ENCODE assay signal across 7 mouse cellular contexts in genomic region chr13:60173591-60174524, GRCm38 (mm10). TPM values are rescaled to one million over a fixed set of nuclear protein-coding genes. Genes with fewer than 3 reads are reported as not detected.
DNase-seq lines count a peak whose midpoint lies in the region; ATAC-seq and TF ChIP-seq lines count a peak whose summit lies in the region.

No protein-coding gene starts in this region.

- TF ChIP-seq POLR2A in embryonic fibroblast, embryonic 13.5 days (IDR thresholded peaks at IDR 0.05; ENCODE audit: low read depth, low read length): peak; percentile 47

- peak overlapping the region; percentile 27; the same call in 1 of the 2 replicates for H3K27ac ChIP-seq in embryonic fibroblast, embryonic 13.5 days (ENCODE audit: insufficient read depth, low read length)
- 0 out of 2 replicates have a peak overlapping the region, but pooled peaks have one; percentile 1 for H3K27ac ChIP-seq in heart, embryonic 16.5 days (ENCODE audit: low read length)
- no peak overlapping the region for H3K27ac ChIP-seq in midbrain, embryonic 16.5 days (ENCODE audit: low read length)

- no peak for TF ChIP-seq CTCF in embryonic fibroblast, embryonic 13.5 days (IDR thresholded peaks at IDR 0.05; ENCODE audit: borderline replicate concordance, insufficient read depth, low read length)

- 20% methylated on average over 12 of the region's 12 CpGs for WGBS in heart, embryonic 16.5 days
- WGBS in midbrain, embryonic 16.5 days: 5% methylated on average over 12 of the region's 12 CpGs

- peak overlapping the region; percentile 36; the same call in 1 of the 2 replicates for H3K9ac ChIP-seq in heart, embryonic 16.5 days (ENCODE audit: low read length)
- H3K9ac ChIP-seq in midbrain, embryonic 16.5 days (ENCODE audit: low read depth, low read length): no peak overlapping the region

- H3K36me3 ChIP-seq in heart, embryonic 16.5 days (ENCODE audit: control insufficient read depth, insufficient read depth): no peaks in the 10 kb centered on the region
- no peaks in the 10 kb centered on the region for H3K36me3 ChIP-seq in midbrain, embryonic 16.5 days (ENCODE audit: control insufficient read depth, insufficient read depth, low read length)

- no peak for ATAC-seq in heart, embryonic 16.5 days (replicated peaks; ENCODE audit: extremely low read depth, insufficient read depth, low FRiP score)
- no peak for ATAC-seq in midbrain, embryonic 16.5 days

- DNase-seq in kidney, postnatal 14 days: peak; percentile 61
- DNase-seq in MN1 (ENCODE audit: low spot score): no peak
- no peak for DNase-seq in right cerebral cortex, postnatal 36 days (ENCODE audit: low spot score in 2 of 2)
- DNase-seq in thymus, postnatal 4 days: no peak

- no peaks in the 10 kb centered on the region for H3K9me3 ChIP-seq in heart, embryonic 16.5 days (replicated peaks; ENCODE audit: control insufficient read depth, low read length)
- no peaks in the 10 kb centered on the region for H3K9me3 ChIP-seq in midbrain, embryonic 16.5 days (replicated peaks; ENCODE audit: control insufficient read depth, low read length, poor library complexity, severe bottlenecking)

- peaks cover 4% of the 10 kb centered on the region; the same call in 1 of the 2 replicates for H3K4me1 ChIP-seq in embryonic fibroblast, embryonic 13.5 days (ENCODE audit: control insufficient read depth, insufficient read depth, low read length)
- H3K4me1 ChIP-seq in heart, embryonic 16.5 days (ENCODE audit: control insufficient read depth, insufficient read depth, low read length): peaks cover 12% of the 10 kb centered on the region
- H3K4me1 ChIP-seq in midbrain, embryonic 16.5 days (ENCODE audit: control insufficient read depth, insufficient read depth, low read length): peaks cover 26% of the 10 kb centered on the region

- peak overlapping the region; percentile 32 for H3K4me3 ChIP-seq in embryonic fibroblast, embryonic 13.5 days (ENCODE audit: insufficient read depth, low read length)
- peak overlapping the region; percentile 18 for H3K4me3 ChIP-seq in heart, embryonic 16.5 days (ENCODE audit: low read length)
- H3K4me3 ChIP-seq in midbrain, embryonic 16.5 days (ENCODE audit: low read depth, low read length): peak overlapping the region; percentile 7; the same call in 1 of the 2 replicates

- peak overlapping the region; percentile 80 for H3K4me2 ChIP-seq in heart, embryonic 16.5 days (ENCODE audit: low read depth, low read length)
- H3K4me2 ChIP-seq in midbrain, embryonic 16.5 days (ENCODE audit: low read length): peak overlapping the region; percentile 96

- H3K27me3 ChIP-seq in heart, embryonic 16.5 days (ENCODE audit: control insufficient read depth, insufficient read depth, low read length): no peaks in the 10 kb centered on the region
- peaks cover 5% of the 10 kb centered on the region for H3K27me3 ChIP-seq in midbrain, embryonic 16.5 days (ENCODE audit: control insufficient read depth, insufficient read depth, low read depth, low read length)

RNA-seq across cellular contexts. Expression of gene Gas1, which starts 3.3 kb away (rescaled TPM):
- polyA plus RNA-seq in embryonic fibroblast, embryonic 13.5 days (2011; ENCODE audit: insufficient read length, low read depth, missing spikeins): 74.0 and 241 TPM in 2 replicates
- 23.1 and 26.2 TPM in 2 replicates for polyA plus RNA-seq in heart, embryonic 16.5 days (2015; fragmentation: Nextera tagmentation; extraction: Ambion mirVana)
- polyA plus RNA-seq in midbrain, embryonic 16.5 days (2015; fragmentation: Nextera tagmentation; extraction: Ambion mirVana): 9.2 and 10.1 TPM in 2 replicates
